Mouse (Mus musculus) CH12.LX (cell line): ENCODE results near the gene Hsfy2. TPM values are rescaled to one million over a fixed set of nuclear protein-coding genes. Genes with fewer than 3 reads are reported as not detected.

Source experiments
- DNase-seq: peaks from one replicate; pipeline ENCODE4 v3.0.0-alpha.2; 2013; ENCODE audit errors: extremely low read depth
- H3K27ac ChIP-seq: 2 replicates; pipeline ENCODE4 v1.5.1; 2012; ENCODE audit warnings: low read depth, mild to moderate bottlenecking, control low read depth, moderate library complexity; ENCODE audit not compliant: insufficient read depth
- H3K27me3 ChIP-seq: replicated peaks from 2 replicates; pipeline ENCODE3; 2012; ENCODE audit warnings: inconsistent platforms
- H3K36me3 ChIP-seq, 2 experiments: replicated peaks in 1 of 2; 2 replicates each; pipeline versions ENCODE3 to v1.6.1; 2012; ENCODE audit warnings: inconsistent platforms in 1 of 2, low read length in 1 of 2, mild to moderate bottlenecking in 1 of 2, mixed read lengths in 1 of 2, moderate library complexity in 1 of 2; ENCODE audit not compliant: control insufficient read depth in 1 of 2, insufficient read depth in 1 of 2
- H3K4me1 ChIP-seq, 2 experiments: 2 replicates each; pipeline ENCODE4 v1.6.1; 2012; ENCODE audit warnings: inconsistent platforms in 1 of 2, moderate library complexity in 1 of 2; ENCODE audit not compliant: insufficient read depth in 2 of 2, control insufficient read depth in 1 of 2
- H3K4me2 ChIP-seq: 2 replicates; pipeline ENCODE4 v1.6.1; 2012; ENCODE audit warnings: low read depth, mild to moderate bottlenecking, control low read depth; ENCODE audit not compliant: poor library complexity, insufficient read depth, severe bottlenecking
- H3K4me3 ChIP-seq, 3 experiments: fragments of 150-350 bp in 1 of 3; sonication (generic) in 1 of 3; replicated peaks in 1 of 3; 2 replicates each; pipeline versions ENCODE3 to v1.5.1; 2011 to 2012; ENCODE audit warnings: low read depth in 2 of 3, low read length in 2 of 3, mild to moderate bottlenecking in 2 of 3, moderate library complexity in 2 of 3, control low read depth in 1 of 3, improper control_type of control experiment in 1 of 3, inconsistent platforms in 1 of 3, mixed read lengths in 1 of 3; ENCODE audit not compliant: poor library complexity in 1 of 3
- H3K79me2 ChIP-seq: replicated peaks from 2 replicates; pipeline ENCODE4 v1.6.1; 2012; ENCODE audit warnings: mild to moderate bottlenecking, moderate library complexity; ENCODE audit not compliant: control insufficient read depth, poor library complexity, insufficient read depth, severe bottlenecking; ENCODE audit errors: extremely low read depth
- H3K9ac ChIP-seq: 2 replicates; pipeline ENCODE4 v1.6.1; 2012; ENCODE audit warnings: low read depth, mild to moderate bottlenecking, control low read depth, moderate library complexity; ENCODE audit not compliant: insufficient read depth
- H3K9me3 ChIP-seq: replicated peaks from 2 replicates; pipeline ENCODE3; 2012; ENCODE audit warnings: low read length, inconsistent platforms, mixed read lengths
- BHLHE40 ChIP-seq: IDR thresholded peaks from 2 replicates; pipeline ENCODE4 v1.6.1; 2011; ENCODE audit warnings: mild to moderate bottlenecking, low read depth, low read length, improper control_type of control experiment
- CHD1 ChIP-seq: IDR thresholded peaks from 2 replicates; pipeline ENCODE4 v1.6.1; 2012; ENCODE audit warnings: low read depth, low read length, improper control_type of control experiment, inconsistent platforms
- CHD2 ChIP-seq: IDR thresholded peaks from 2 replicates; pipeline ENCODE4 v1.6.1; 2011; ENCODE audit warnings: low read length, improper control_type of control experiment
- E2F4 ChIP-seq: IDR thresholded peaks from 2 replicates; pipeline ENCODE4 v1.6.1; 2011; ENCODE audit warnings: low read depth, low read length, improper control_type of control experiment; ENCODE audit not compliant: insufficient replicate concordance
- ELF1 ChIP-seq: IDR thresholded peaks from 2 replicates; pipeline ENCODE4 v1.6.1; 2014; ENCODE audit warnings: low read depth, mild to moderate bottlenecking, inconsistent platforms, low read length, improper control_type of control experiment
- IRF4 ChIP-seq: IDR thresholded peaks from 2 replicates; pipeline ENCODE4 v1.6.1; 2014; ENCODE audit warnings: low read depth, mild to moderate bottlenecking, inconsistent platforms, low read length, improper control_type of control experiment
- JUND ChIP-seq: conservative IDR thresholded peaks from 2 replicates; pipeline ENCODE4 v1.6.1; 2011; ENCODE audit warnings: low read depth, low read length, improper control_type of control experiment
- MEF2A ChIP-seq: IDR thresholded peaks from 2 replicates; pipeline ENCODE4 v1.6.1; 2014; ENCODE audit warnings: low read depth, mild to moderate bottlenecking, inconsistent platforms, low read length, improper control_type of control experiment, borderline replicate concordance
- MXI1 ChIP-seq: IDR thresholded peaks from 2 replicates; pipeline ENCODE4 v1.6.1; 2011; ENCODE audit warnings: mild to moderate bottlenecking, low read depth, low read length, improper control_type of control experiment
- MYC ChIP-seq: IDR thresholded peaks from 2 replicates; pipeline ENCODE4 v1.6.1; 2011; ENCODE audit warnings: low read depth, mild to moderate bottlenecking, improper control_type of control experiment, low read length
- PAX5 ChIP-seq: IDR thresholded peaks from 2 replicates; pipeline ENCODE4 v1.6.1; 2012; ENCODE audit warnings: low read length, inconsistent platforms, mixed read lengths
- SIN3A ChIP-seq: IDR thresholded peaks from 2 replicates; pipeline ENCODE4 v1.6.1; 2012; ENCODE audit warnings: low read length, improper control_type of control experiment, inconsistent platforms
- TBP ChIP-seq: conservative IDR thresholded peaks from 2 replicates; pipeline ENCODE4 v1.6.1; 2011; ENCODE audit warnings: low read depth, low read length, improper control_type of control experiment
- USF2 ChIP-seq: conservative IDR thresholded peaks from 2 replicates; pipeline ENCODE4 v1.6.1; 2011; ENCODE audit warnings: low read depth, low read length, improper control_type of control experiment
- ZC3H11A ChIP-seq: IDR thresholded peaks from 2 replicates; pipeline ENCODE4 v1.6.1; 2012; ENCODE audit warnings: low read depth, mild to moderate bottlenecking, inconsistent platforms, low read length, improper control_type of control experiment
- ZKSCAN1 ChIP-seq: IDR thresholded peaks from 2 replicates; pipeline ENCODE4 v1.6.1; 2012; ENCODE audit warnings: low read depth, inconsistent platforms, low read length, improper control_type of control experiment, borderline replicate concordance
- ZMIZ1 ChIP-seq: IDR thresholded peaks from 2 replicates; pipeline ENCODE4 v1.6.1; 2012; ENCODE audit warnings: low read depth, mild to moderate bottlenecking, inconsistent platforms, low read length, improper control_type of control experiment
- ZNF384 ChIP-seq: IDR thresholded peaks from 2 replicates; pipeline ENCODE4 v1.6.1; 2012; ENCODE audit warnings: low read depth, low read length, improper control_type of control experiment, inconsistent platforms
- dilution Hi-C: fragments of 300-500 bp; cut with MboI; formaldehyde crosslinking; loops from 2 replicates; pipeline ENCODE4 v1.14.3; 2020; ENCODE audit warnings: low sequenced_read_pairs; ENCODE audit not compliant: extremely low pct_unique_long_range_greater_than_20kb, extremely low pct_ligation_motif_present
- in situ Hi-C: fragments of 300-500 bp; cut with MboI; formaldehyde crosslinking; loops from 3 replicates; pipeline ENCODE4 v1.14.3; 2019; ENCODE audit warnings: low sequenced_read_pairs, low pct_ligation_motif_present, low pct_unique_long_range_greater_than_20kb, mixed read lengths
- polyA plus RNA-seq: library from polyadenylated mRNA; unstranded; fragments of >175 nt; gene quantifications from 2 replicates; pipeline ENCODE4 v1.2.1, GENCODE M21; 2012; ENCODE audit warnings: low read depth; ENCODE audit not compliant: insufficient read length
- total RNA-seq, 2 experiments: library from RNA; depleted of rRNA; stranded (reverse); fragments of 300-350 nt in 1 of 2; fragments of >200 nt in 1 of 2; gene quantifications; 2 replicates each; pipeline ENCODE4 v1.2.3; 2012 to 2014

Hsfy2 gene
- total and polyA plus RNA-seq, 3 experiments, result not detected

- in situ Hi-C loops (no loop called here), dilution Hi-C loops (no loop called here)
- DNase-seq, result no peak
- Histone ChIP-seq H3K9me3 (no peaks in the 10 kb centered on the region), H3K27ac (no peak overlapping the region), H3K36me3 (no peaks in the 10 kb centered on the region), H3K4me3 (no peak overlapping the region), H3K4me2 (no peak overlapping the region), H3K4me1 (no peaks in the 10 kb centered on the region), H3K9ac (no peak overlapping the region), H3K79me2 (no peaks in the 10 kb centered on the region), H3K27me3 (no peaks in the 10 kb centered on the region)
- TF ChIP-seq MEF2A (no peak), CHD2 (no peak), ELF1 (no peak), PAX5 (no peak), MXI1 (no peak), TBP (no peak), BHLHE40 (no peak), JUND (no peak), E2F4 (no peak), IRF4 (no peak)
These were observed 27.4 kb upstream of the Hsfy2 start for GRCm38 (mm10) chr1:56664606-56665005.

GRCm38 (mm10) chr1:56626824-56627223 is 10.4 kb downstream of the Hsfy2 start:
- Histone ChIP-seq H3K4me3 (no peak overlapping the region), H3K36me3 (no peaks in the 10 kb centered on the region), H3K4me2 (no peak overlapping the region), H3K79me2 (no peaks in the 10 kb centered on the region), H3K9ac (no peak overlapping the region), H3K9me3 (no peaks in the 10 kb centered on the region), H3K27me3 (no peaks in the 10 kb centered on the region), H3K27ac (no peak overlapping the region), H3K4me1 (no peaks in the 10 kb centered on the region)
- dilution Hi-C loops (no loop called here), in situ Hi-C loops (no loop called here)
- no peak for TF ChIP-seq MYC
- no peak for TF ChIP-seq PAX5
- no peak for TF ChIP-seq ZMIZ1
- no peak for TF ChIP-seq ZKSCAN1
- no peak for TF ChIP-seq SIN3A
- no peak for TF ChIP-seq CHD1
- no peak for TF ChIP-seq ZNF384
- TF ChIP-seq ZC3H11A, result no peak
- TF ChIP-seq USF2, result no peak
- DNase-seq, result no peak
